Mouse (Mus musculus): Measurements from ENCODE around the gene Ccdc92b.

DNA sequence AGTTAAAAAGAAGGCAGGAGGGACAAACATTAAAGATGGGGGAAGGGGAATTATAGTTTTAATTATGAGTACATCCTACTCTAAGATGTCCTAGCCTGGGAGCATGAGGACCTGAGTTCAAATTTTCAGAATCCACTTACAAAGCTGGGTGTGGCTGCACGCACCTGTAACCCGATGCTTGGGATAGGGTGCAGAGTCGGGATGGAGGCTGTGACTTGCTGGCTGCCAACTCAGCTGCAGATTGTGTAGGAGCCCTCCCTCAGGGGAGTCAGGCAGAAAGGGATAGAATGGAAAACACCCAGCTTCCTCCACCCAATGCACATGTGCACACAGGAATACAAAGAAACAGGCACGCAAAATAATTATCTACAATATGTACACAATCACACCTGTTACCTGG is 6.0 kb upstream of the Ccdc92b start:
- TF ChIP-seq ZNF384 (IDR thresholded peaks at IDR 0.05; ENCODE audit: low read depth, low read length) (no peak), CHD2 (IDR thresholded peaks at IDR 0.05; ENCODE audit: low read depth, low read length) (no peak), MAFK (IDR thresholded peaks at IDR 0.05; ENCODE audit: insufficient read depth, low read depth, low read length) (no peak), ZC3H11A (IDR thresholded peaks at IDR 0.05; ENCODE audit: borderline replicate concordance, low read depth, low read length) (no peak), HCFC1 (IDR thresholded peaks at IDR 0.05; ENCODE audit: borderline replicate concordance, insufficient read depth, low read length) (no peak)
